Mouse (Mus musculus): ENCODE data around the gene Ifit1. TPM values are rescaled to one million over a fixed set of nuclear protein-coding genes. Genes with fewer than 3 reads are reported as not detected.

Ifit1 gene
- polyA plus RNA-seq, 1 experiment from 2014 or later: 0.63 TPM

DNA sequence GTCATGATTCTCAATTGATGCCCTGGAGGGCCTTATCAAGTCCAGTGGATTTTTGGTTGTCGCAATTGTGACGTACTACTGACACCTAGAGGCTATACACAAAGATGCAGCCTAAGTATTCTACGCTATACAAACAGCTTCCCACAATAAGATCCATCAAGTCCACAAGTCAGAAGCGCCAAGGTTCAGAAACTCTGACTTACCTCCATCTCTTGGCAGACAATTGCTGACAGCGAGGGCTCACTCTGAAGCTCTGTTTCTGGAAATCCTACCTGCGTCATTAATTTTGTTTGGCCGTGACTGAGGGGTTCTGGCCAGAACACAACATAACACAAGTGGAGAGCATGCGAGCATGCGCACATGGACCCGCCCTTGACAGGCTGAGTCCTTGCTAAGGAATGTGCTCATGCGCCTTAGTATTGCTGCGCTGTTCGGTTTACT is 21.4 kb downstream of the Ifit1 start:
- H3K9ac ChIP-seq (replicated peaks): no peak overlapping the region
- no peaks in the 10 kb centered on the region for H3K36me3 ChIP-seq
- no peaks in the 10 kb centered on the region for H3K27me3 ChIP-seq (replicated peaks)
- WGBS: 19% methylated on average over 13 of the region's 13 CpGs
- ATAC-seq (ENCODE audit: low FRiP score): peak; percentile 98
- H3K9me3 ChIP-seq (replicated peaks): no peaks in the 10 kb centered on the region
- peak overlapping the region; percentile 53 for H3K4me2 ChIP-seq
- no peak overlapping the region for H3K27ac ChIP-seq (replicated peaks)
- H3K4me3 ChIP-seq (replicated peaks): peak overlapping the region; percentile 40
- H3K4me1 ChIP-seq: no peaks in the 10 kb centered on the region

DNA sequence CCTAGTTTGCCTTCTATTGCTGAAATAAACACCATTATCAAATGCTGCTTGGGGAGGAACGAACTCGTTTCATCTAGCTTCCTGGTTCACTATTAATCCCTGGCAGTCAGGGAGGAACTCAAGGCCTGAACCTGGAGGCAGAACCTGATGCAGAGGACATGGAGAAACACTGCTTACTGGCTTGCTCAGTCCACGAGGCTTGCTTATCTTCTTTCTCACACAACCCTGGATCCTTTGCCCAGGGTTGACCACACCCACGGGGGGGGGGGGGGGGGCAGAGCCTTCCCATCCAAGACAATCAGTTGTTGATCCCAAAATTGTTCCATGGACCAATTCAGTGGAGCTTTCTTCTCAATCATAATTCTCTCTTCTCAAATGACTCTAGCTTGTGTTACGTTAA is 22.1 kb downstream of the Ifit1 start:
- Histone ChIP-seq H3K27me3 (replicated peaks) (no peaks in the 10 kb centered on the region), H3K9ac (replicated peaks) (no peak overlapping the region), H3K4me3 (replicated peaks) (no peak overlapping the region), H3K4me1 (no peaks in the 10 kb centered on the region), H3K9me3 (replicated peaks) (no peaks in the 10 kb centered on the region), H3K27ac (replicated peaks) (no peak overlapping the region), H3K4me2 (0 out of 2 replicates have a peak overlapping the region, but pooled peaks have one; percentile 53), H3K36me3 (no peaks in the 10 kb centered on the region)
- WGBS: 56% methylated on average over 5 of the region's 5 CpGs
- ATAC-seq (ENCODE audit: low FRiP score): 0 out of 2 replicates have a peak, but pooled peaks have one; percentile 5

DNA sequence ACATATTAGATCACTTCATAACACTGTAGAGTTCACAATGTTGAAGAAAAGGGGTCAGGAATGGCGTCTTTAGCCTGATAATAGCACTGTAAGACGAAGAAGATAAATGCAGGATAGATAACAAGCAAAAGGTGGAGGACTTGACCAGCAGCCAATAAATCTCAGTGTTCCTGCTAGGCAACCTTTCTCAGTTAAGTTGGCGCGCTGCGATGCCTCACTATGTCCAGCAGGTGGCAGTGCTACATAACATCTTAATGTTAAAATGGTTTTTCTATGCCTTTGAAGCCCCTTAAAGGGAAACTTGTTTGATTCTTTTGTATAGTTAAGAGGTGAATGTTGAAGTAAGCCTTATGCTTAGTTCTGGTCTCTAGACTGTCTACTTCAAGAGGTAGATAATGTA is 25.5 kb downstream of the Ifit1 start:
- H3K9ac ChIP-seq (replicated peaks): no peak overlapping the region
- H3K27me3 ChIP-seq (replicated peaks): no peaks in the 10 kb centered on the region
- 3% methylated on average over 5 of the region's 5 CpGs for WGBS
- H3K9me3 ChIP-seq (replicated peaks): no peaks in the 10 kb centered on the region
- no peak overlapping the region for H3K27ac ChIP-seq (replicated peaks)
- H3K4me1 ChIP-seq: no peaks in the 10 kb centered on the region
- no peak overlapping the region for H3K4me2 ChIP-seq
- no peak for ATAC-seq (ENCODE audit: low FRiP score)
- H3K4me3 ChIP-seq (replicated peaks): no peak overlapping the region
- no peaks in the 10 kb centered on the region for H3K36me3 ChIP-seq

DNA sequence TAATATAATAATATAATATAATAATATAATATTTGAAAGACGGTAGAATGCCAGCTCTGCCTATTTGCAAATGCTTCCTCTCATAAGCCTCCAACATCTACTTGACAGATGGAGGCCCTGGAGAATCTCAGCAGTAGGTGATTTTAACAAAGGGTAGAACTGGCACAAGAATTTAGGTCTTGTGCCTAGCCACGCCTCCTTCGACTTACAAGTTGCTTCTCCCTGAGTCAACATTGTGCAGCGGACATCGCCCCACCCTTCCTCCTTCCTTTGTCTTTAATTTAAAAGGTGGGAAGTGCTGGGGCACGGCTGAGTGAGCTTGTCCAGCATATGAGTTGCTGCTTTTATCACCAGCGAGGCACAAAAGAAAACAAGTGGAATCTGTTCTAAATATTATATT is 32.8 kb downstream of the Ifit1 start:
- Histone ChIP-seq H3K4me1 (no peaks in the 10 kb centered on the region), H3K27ac (replicated peaks) (no peak overlapping the region), H3K27me3 (replicated peaks) (no peaks in the 10 kb centered on the region), H3K4me3 (replicated peaks) (no peak overlapping the region), H3K36me3 (no peaks in the 10 kb centered on the region), H3K9me3 (replicated peaks) (no peaks in the 10 kb centered on the region), H3K4me2 (no peak overlapping the region), H3K9ac (replicated peaks) (no peak overlapping the region)
- 64% methylated on average over 7 of the region's 7 CpGs for WGBS
- no peak for ATAC-seq (ENCODE audit: low FRiP score)

DNA sequence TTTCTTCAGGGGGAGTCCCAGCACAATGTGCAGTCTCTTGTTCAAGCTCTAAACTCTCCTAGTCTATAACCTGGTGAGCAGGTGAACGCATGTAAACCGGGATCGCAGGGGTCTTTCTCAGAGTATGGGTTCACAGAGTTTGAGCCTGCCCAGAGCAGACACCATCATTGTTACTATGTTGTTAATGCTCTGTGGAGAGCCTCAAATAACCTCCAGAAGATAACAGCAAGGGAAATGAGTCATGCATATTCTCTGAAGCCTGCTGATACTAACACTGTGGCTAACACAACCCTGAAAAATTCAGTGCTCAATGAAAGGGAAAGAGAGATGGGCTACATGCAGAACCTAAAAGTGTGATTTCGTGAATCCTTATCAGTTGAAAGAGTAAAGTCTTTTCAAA is 37.8 kb downstream of the Ifit1 start:
- H3K36me3 ChIP-seq: no peaks in the 10 kb centered on the region
- no peak overlapping the region for H3K4me2 ChIP-seq
- H3K9me3 ChIP-seq (replicated peaks): no peaks in the 10 kb centered on the region
- WGBS: 91% methylated on average over 4 of the region's 4 CpGs
- H3K4me3 ChIP-seq (replicated peaks): no peak overlapping the region
- no peak overlapping the region for H3K27ac ChIP-seq (replicated peaks)
- no peaks in the 10 kb centered on the region for H3K27me3 ChIP-seq (replicated peaks)
- H3K9ac ChIP-seq (replicated peaks): no peak overlapping the region
- ATAC-seq (ENCODE audit: low FRiP score): no peak
- no peaks in the 10 kb centered on the region for H3K4me1 ChIP-seq

DNA sequence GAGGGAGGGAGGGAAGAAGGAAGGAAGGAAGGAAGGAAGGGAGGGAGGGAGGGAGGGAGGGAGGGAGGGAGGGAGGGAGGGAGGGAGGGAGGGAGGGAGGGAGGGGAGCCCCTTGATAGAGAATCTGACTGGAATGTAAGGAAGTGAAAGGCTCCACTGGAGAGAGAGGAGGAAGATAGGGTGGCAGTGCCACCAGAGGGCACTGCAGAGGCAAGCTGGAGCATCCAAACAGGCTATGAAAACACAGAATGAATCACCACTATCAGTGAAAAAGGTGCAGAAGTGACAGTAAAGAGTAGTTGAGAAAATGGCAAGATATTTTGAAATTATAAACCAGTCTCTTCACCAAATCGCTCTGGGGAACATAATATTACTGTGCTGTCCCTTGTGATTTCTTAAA is 44.2 kb downstream of the Ifit1 start:
- no peak for ATAC-seq (ENCODE audit: low FRiP score)
- 69% methylated on average over 1 of the region's 1 CpGs for WGBS
- Histone ChIP-seq H3K9me3 (replicated peaks) (no peaks in the 10 kb centered on the region), H3K9ac (replicated peaks) (no peak overlapping the region), H3K4me1 (no peaks in the 10 kb centered on the region), H3K4me3 (replicated peaks) (no peak overlapping the region), H3K4me2 (no peak overlapping the region), H3K36me3 (no peaks in the 10 kb centered on the region), H3K27me3 (replicated peaks) (no peaks in the 10 kb centered on the region), H3K27ac (replicated peaks) (no peak overlapping the region)

DNA sequence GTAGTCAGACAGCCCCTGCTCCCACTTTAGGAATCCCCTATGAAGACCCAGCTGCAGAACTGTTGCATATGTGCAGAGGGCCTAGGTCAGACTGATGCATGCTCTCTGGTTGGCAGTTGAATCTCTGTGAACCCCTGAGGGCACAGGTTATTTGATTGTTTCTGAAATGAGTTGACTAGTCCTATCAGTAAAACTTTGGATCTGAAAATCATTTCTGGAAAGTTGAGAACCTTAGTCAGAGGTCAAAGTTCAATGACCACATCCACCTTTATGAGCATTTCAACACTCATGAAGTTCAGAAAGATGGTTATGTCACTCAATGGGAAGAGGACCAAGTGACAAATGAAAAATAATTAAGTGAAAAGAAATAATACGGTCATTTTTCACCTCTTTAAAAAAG is 44.9 kb downstream of the Ifit1 start:
- no peaks in the 10 kb centered on the region for H3K4me1 ChIP-seq
- no peak overlapping the region for H3K9ac ChIP-seq (replicated peaks)
- no peaks in the 10 kb centered on the region for H3K27me3 ChIP-seq (replicated peaks)
- H3K36me3 ChIP-seq: no peaks in the 10 kb centered on the region
- no peak overlapping the region for H3K4me2 ChIP-seq
- H3K4me3 ChIP-seq (replicated peaks): no peak overlapping the region
- no peaks in the 10 kb centered on the region for H3K9me3 ChIP-seq (replicated peaks)
- ATAC-seq (ENCODE audit: low FRiP score): no peak
- 94% methylated on average over 1 of the region's 1 CpGs for WGBS
- H3K27ac ChIP-seq (replicated peaks): no peak overlapping the region

DNA sequence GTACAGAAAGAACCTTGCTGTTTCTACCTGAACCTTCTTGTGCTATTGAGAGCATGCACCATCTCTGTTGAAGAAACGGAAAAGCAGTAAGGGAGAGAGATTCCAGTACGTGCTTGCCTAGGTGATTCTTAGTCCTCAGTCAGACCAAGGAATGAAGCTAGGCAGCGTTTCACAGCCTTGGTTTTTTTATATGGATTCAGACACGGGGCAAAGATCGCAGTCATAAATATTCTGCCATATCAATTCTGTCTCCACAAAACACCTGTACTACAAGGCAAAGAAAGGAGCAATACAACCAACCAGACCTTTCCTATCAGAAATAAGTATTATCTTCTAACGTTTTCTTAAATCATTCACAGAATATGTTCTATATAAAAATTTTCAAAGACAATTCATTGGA is 50.7 kb downstream of the Ifit1 start:
- no peak for ATAC-seq (ENCODE audit: low FRiP score)
- Histone ChIP-seq H3K4me3 (replicated peaks) (no peak overlapping the region), H3K4me2 (no peak overlapping the region), H3K4me1 (no peaks in the 10 kb centered on the region), H3K9ac (replicated peaks) (no peak overlapping the region), H3K36me3 (no peaks in the 10 kb centered on the region), H3K27ac (replicated peaks) (no peak overlapping the region), H3K9me3 (replicated peaks) (no peaks in the 10 kb centered on the region), H3K27me3 (replicated peaks) (no peaks in the 10 kb centered on the region)
- 79% methylated on average over 6 of the region's 6 CpGs for WGBS

DNA sequence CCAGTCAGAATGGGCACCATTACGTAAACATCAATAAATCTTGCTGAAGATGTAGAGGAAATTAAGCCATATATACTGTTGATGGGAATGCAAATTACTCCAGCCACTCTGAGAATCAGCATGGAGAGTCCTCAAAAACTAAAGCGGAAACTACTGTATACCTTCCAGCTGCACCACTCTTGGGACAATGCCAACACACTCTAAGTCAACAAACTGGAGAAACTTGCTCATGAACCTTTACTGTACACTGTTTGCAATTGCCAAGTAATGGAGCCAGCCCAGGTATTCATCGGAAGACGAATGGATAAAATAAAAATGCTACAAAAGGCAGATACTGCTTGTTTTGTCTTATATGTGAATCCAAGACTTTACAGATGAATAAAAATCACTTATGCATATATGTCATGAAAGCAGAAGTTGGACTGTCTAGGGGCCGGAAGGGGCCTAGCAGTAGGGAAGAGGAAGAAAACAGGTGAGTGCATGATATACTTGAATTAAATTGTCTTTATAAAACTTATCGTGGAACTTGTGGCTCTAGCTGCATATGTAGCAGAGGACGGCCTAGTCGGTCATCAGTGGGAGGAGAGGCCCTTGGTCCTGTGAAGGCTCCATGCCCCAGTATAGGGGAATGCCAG is 55.8 kb downstream of the Ifit1 start:
- 93% methylated on average over 8 of the region's 8 CpGs for WGBS
- H3K4me3 ChIP-seq (replicated peaks): no peak overlapping the region
- no peaks in the 10 kb centered on the region for H3K4me1 ChIP-seq
- H3K27ac ChIP-seq (replicated peaks): no peak overlapping the region
- no peak for ATAC-seq (ENCODE audit: low FRiP score)
- H3K4me2 ChIP-seq: no peak overlapping the region
- no peaks in the 10 kb centered on the region for H3K27me3 ChIP-seq (replicated peaks)
- H3K9ac ChIP-seq (replicated peaks): no peak overlapping the region
- H3K36me3 ChIP-seq: no peaks in the 10 kb centered on the region
- no peaks in the 10 kb centered on the region for H3K9me3 ChIP-seq (replicated peaks)

DNA sequence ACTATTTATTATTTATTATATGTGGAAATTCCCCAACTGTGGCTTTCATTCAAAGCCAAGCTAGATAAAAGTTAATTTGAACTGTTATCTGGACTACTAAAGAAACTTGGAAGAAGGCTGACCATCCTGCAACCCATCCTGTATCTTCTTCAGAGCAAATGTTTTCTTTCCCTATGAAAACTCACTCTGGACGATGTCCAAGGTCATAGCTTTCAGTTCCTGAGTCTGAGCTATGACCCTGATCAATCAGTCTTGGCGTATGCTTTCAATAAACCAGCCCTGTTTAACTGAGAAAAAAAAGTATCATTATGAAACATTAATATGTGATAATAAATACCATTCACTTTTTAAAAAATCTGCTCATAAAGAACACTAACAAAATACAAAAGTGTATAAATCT is 56.8 kb downstream of the Ifit1 start:
- Histone ChIP-seq H3K4me3 (replicated peaks) (no peak overlapping the region), H3K9me3 (replicated peaks) (no peaks in the 10 kb centered on the region), H3K9ac (replicated peaks) (no peak overlapping the region), H3K4me2 (no peak overlapping the region), H3K4me1 (no peaks in the 10 kb centered on the region), H3K36me3 (no peaks in the 10 kb centered on the region), H3K27me3 (replicated peaks) (no peaks in the 10 kb centered on the region), H3K27ac (replicated peaks) (no peak overlapping the region)
- ATAC-seq (ENCODE audit: low FRiP score): no peak
- WGBS: 86% methylated on average over 2 of the region's 2 CpGs

DNA sequence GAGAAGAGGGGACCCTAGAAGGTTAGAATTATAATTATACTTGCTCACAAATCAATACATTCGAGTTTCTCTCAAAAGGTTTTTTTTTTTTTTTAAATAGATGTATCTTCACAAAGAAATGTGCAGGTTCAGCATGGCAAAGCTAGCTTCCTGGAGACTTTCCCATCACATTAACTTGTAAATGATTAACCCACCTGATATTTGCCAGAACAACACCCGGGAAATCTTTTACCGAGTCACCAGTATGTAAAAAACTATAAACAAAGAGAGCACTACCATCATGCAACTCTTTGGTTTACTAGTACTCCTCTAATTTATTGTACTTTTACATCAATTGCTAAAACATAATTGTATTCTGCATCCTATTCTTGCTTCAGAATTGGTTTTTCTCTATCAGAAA is 57.8 kb downstream of the Ifit1 start:
- Histone ChIP-seq H3K4me2 (no peak overlapping the region), H3K4me1 (no peaks in the 10 kb centered on the region), H3K27me3 (replicated peaks) (no peaks in the 10 kb centered on the region), H3K9me3 (replicated peaks) (no peaks in the 10 kb centered on the region), H3K36me3 (no peaks in the 10 kb centered on the region), H3K27ac (replicated peaks) (no peak overlapping the region), H3K4me3 (replicated peaks) (no peak overlapping the region), H3K9ac (replicated peaks) (no peak overlapping the region)
- ATAC-seq (ENCODE audit: low FRiP score): no peak
- 85% methylated on average over 3 of the region's 3 CpGs for WGBS

DNA sequence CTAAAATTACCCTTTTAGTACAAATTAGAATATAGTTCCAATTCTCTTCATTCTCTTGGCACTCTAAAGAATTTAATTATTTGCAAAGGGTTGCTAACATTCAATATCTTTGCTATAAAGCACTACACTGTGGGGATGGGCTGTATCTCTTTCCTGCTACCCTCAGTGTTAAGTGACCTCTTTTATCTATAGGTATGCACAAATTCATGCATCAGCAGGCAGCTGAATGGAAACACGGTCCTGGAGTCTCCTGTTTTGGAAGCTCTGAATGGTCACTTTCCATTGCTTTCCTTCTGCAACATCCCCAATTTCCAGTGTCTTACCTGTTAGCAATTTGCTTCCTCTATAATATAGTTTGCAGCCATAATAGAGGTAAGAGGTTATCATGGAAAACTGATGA is 58.2 kb downstream of the Ifit1 start:
- no peaks in the 10 kb centered on the region for H3K36me3 ChIP-seq
- no peaks in the 10 kb centered on the region for H3K9me3 ChIP-seq (replicated peaks)
- no peak overlapping the region for H3K27ac ChIP-seq (replicated peaks)
- no peak overlapping the region for H3K4me3 ChIP-seq (replicated peaks)
- 56% methylated on average over 1 of the region's 1 CpGs for WGBS
- no peak for ATAC-seq (ENCODE audit: low FRiP score)
- no peaks in the 10 kb centered on the region for H3K27me3 ChIP-seq (replicated peaks)
- H3K4me1 ChIP-seq: no peaks in the 10 kb centered on the region
- no peak overlapping the region for H3K9ac ChIP-seq (replicated peaks)
- H3K4me2 ChIP-seq: no peak overlapping the region

DNA sequence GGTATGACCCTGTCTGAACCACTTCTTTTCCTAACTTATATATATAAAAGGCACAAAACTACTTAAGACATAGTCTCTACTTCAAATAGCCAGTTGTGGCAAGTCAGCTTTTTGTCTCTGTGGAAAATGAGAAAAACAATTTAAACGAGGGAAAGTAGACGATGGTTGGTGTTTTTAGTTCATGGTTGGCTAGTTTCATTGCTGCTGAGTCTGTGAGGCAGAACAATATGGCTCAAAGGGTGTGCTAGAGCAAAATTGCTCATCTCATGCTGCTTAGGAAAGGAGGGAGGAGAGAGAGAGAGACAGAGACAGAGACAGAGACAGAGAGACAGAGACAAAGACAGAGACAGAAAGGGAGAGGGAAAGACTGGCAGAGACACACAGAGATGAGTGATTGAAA is 58.6 kb downstream of the Ifit1 start:
- Histone ChIP-seq H3K4me1 (no peaks in the 10 kb centered on the region), H3K36me3 (no peaks in the 10 kb centered on the region), H3K9ac (replicated peaks) (no peak overlapping the region), H3K27me3 (replicated peaks) (no peaks in the 10 kb centered on the region), H3K4me2 (no peak overlapping the region), H3K27ac (replicated peaks) (no peak overlapping the region), H3K4me3 (replicated peaks) (no peak overlapping the region), H3K9me3 (replicated peaks) (no peaks in the 10 kb centered on the region)
- 53% methylated on average over 2 of the region's 2 CpGs for WGBS
- ATAC-seq (ENCODE audit: low FRiP score): no peak
